Mouse (Mus musculus) neural tube, embryonic 11.5 days (tissue): ENCODE data around the gene Frzb. TPM values are rescaled to one million over a fixed set of nuclear protein-coding genes. Genes with fewer than 3 reads are reported as not detected.

Experiments used
- ATAC-seq: fragments of 200-750 bp; cut with Nextera tagmentation; 2 replicates; pipeline ENCODE4 v1.8.0; 2017; ENCODE audit warnings: moderate number of reproducible peaks, mild to moderate bottlenecking, moderate TSS enrichment, moderate library complexity; ENCODE audit not compliant: insufficient read depth, low FRiP score, low TSS enrichment
- DNase-seq: peaks from one replicate; pipeline ENCODE4 v3.0.0-alpha.2; 2015; ENCODE audit warnings: low spot score
- H3K27ac ChIP-seq: fragments of 300-500 bp; sonication (generic); 2 replicates; pipeline ENCODE4 v1.5.1; 2014; ENCODE audit warnings: low read depth, mild to moderate bottlenecking, low read length
- H3K27me3 ChIP-seq: fragments of 300-500 bp; sonication (generic); 2 replicates; pipeline ENCODE4 v1.6.1; 2014; ENCODE audit warnings: mild to moderate bottlenecking, low read length, mixed read lengths; ENCODE audit not compliant: control insufficient read depth, insufficient read depth
- H3K36me3 ChIP-seq: fragments of 300-500 bp; sonication (generic); 2 replicates; pipeline ENCODE4 v1.6.1; 2014; ENCODE audit warnings: mild to moderate bottlenecking, low read length, moderate library complexity, mixed read lengths; ENCODE audit not compliant: control insufficient read depth, insufficient read depth
- H3K4me1 ChIP-seq: fragments of 300-500 bp; sonication (generic); 2 replicates; pipeline ENCODE4 v1.6.1; 2014; ENCODE audit warnings: low read length, mixed read lengths; ENCODE audit not compliant: control insufficient read depth, insufficient read depth
- H3K4me2 ChIP-seq: fragments of 300-500 bp; sonication (generic); 2 replicates; pipeline ENCODE4 v1.6.1; 2014; ENCODE audit warnings: low read depth, mild to moderate bottlenecking, moderate library complexity
- H3K4me3 ChIP-seq: fragments of 300-500 bp; sonication (generic); 2 replicates; pipeline ENCODE4 v1.5.1; 2014; ENCODE audit warnings: low read depth, low read length
- H3K9ac ChIP-seq: fragments of 300-500 bp; sonication (generic); 2 replicates; pipeline ENCODE4 v1.6.1; 2014; ENCODE audit warnings: mild to moderate bottlenecking, low read length
- H3K9me3 ChIP-seq: fragments of 300-500 bp; sonication (generic); 2 replicates; pipeline ENCODE4 v1.6.1; 2016; ENCODE audit warnings: low read length; ENCODE audit not compliant: control insufficient read depth
- WGBS: fragments of 180-500 bp; shearing (Covaris S2); extraction: QIAGEN DNeasy Blood & Tissue Kit; methylation state at CpG from one replicate; pipeline ENCODE4 v1.1.7; 2014; 5-methylcytosine and 5-hydroxymethylcytosine counted together
- polyA plus RNA-seq: library from polyadenylated mRNA; unstranded; fragments of >200 nt; fragmentation: Nextera tagmentation; extraction: Ambion mirVana; gene quantifications from 2 replicates; pipeline ENCODE4 v1.2.1, GENCODE M21; 2014

Frzb gene
- polyA plus RNA-seq, 1 experiment from 2014 or later, result 54.6 TPM

DNA sequence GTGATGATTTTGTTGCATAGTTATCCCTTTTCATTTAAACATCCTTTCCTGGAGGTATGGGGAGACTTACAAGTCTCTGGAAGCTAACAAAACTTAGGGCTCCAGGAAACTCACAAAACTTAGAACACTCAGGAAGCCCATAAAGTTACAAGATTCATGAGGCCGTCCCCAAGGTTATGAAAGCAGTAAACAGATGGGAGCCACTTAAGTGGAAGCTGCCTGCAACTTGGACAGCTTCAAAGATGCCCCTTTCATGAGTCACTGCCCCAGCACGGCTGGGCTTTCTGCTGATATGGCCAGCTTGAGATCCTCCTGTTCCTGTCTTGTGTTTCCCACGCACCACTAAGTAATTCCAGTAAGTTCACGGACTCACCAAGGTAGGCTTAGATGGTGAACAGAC, 63.0 kb downstream of the Frzb start:
- no peaks in the 10 kb centered on the region for H3K9me3 ChIP-seq
- H3K36me3 ChIP-seq, result no peaks in the 10 kb centered on the region
- H3K27me3 ChIP-seq, result no peaks in the 10 kb centered on the region
- no peak overlapping the region for H3K27ac ChIP-seq
- no peaks in the 10 kb centered on the region for H3K4me1 ChIP-seq
- no peak overlapping the region for H3K4me3 ChIP-seq
- H3K4me2 ChIP-seq, result no peak overlapping the region
- WGBS, result 82% methylated on average over 4 of the region's 4 CpGs
- DNase-seq (no peak), ATAC-seq (no peak)
- H3K9ac ChIP-seq, result no peak overlapping the region

DNA sequence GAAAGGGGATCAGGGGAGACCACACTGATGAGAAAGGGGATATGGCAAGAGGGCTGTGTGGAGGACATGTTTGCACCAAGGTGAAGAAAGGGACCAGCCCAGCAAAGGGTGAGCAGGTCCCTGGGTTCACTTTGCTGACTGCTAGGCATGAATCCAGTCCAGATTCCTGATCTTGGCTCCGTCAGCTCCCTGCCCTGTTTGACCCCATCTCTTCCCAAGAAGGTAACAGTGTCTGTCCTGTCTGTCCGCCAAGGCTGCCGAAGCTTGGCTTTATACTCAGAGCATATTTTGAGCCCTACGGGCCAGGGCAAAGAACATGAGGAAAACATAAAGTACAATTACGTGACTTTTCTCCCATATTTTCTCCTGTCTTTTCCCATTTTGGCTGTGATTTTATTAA, 67.6 kb downstream of the Frzb start:
- Histone ChIP-seq H3K4me3 (no peak overlapping the region), H3K9me3 (no peaks in the 10 kb centered on the region), H3K27ac (no peak overlapping the region), H3K4me1 (no peaks in the 10 kb centered on the region), H3K36me3 (no peaks in the 10 kb centered on the region), H3K9ac (no peak overlapping the region), H3K4me2 (no peak overlapping the region), H3K27me3 (no peaks in the 10 kb centered on the region)
- ATAC-seq (no peak), DNase-seq (no peak)
- WGBS, result 94% methylated on average over 5 of the region's 5 CpGs

DNA sequence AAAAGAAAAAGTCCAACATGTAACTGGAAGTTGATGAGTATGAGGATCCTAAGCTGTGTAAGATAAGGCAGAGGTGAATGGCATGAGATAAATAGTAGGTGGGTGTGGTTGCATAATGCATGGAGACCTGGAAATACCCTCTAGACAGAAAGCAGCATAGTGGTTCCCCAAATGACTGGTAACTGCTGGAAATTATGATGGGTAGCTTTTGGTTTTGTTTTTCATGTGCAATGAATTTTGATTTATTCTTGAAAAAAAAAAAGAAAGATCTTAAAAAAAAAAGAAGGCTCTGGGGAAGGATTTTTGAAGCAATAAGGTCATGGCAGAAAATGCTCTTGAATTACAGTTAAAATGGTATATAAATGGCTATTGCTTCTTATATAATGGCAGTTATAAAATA, 72.5 kb downstream of the Frzb start:
- Histone ChIP-seq H3K9ac (no peak overlapping the region), H3K4me1 (no peaks in the 10 kb centered on the region), H3K9me3 (no peaks in the 10 kb centered on the region), H3K27ac (no peak overlapping the region), H3K4me3 (no peak overlapping the region), H3K36me3 (no peaks in the 10 kb centered on the region), H3K4me2 (no peak overlapping the region), H3K27me3 (no peaks in the 10 kb centered on the region)
- ATAC-seq (no peak), DNase-seq (no peak)

DNA sequence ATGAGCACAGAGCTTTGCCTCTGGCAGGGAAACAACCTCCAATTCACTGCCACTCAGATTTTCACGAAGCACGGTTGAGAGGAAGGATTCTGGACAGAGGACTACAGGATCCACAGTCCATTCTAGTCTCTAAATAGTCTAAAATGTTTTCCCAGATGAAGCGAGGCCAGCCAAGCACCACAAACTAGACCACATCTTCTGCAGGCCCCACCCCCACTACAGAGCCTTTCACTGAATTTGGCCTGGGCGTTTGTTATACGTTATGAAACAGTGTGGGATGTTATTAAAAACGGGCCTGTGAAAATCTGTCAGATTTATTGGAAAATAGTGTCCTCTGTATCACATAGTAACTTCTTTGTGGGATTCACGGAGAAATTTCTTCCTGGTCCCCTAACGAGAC, 76.0 kb downstream of the Frzb start:
- no peak overlapping the region for H3K4me3 ChIP-seq
- H3K9me3 ChIP-seq, result no peaks in the 10 kb centered on the region
- WGBS, result 84% methylated on average over 8 of the region's 8 CpGs
- ATAC-seq, result no peak
- no peak overlapping the region for H3K27ac ChIP-seq
- no peak for DNase-seq
- no peaks in the 10 kb centered on the region for H3K4me1 ChIP-seq
- H3K27me3 ChIP-seq, result no peaks in the 10 kb centered on the region
- no peak overlapping the region for H3K9ac ChIP-seq
- H3K36me3 ChIP-seq, result no peaks in the 10 kb centered on the region
- no peak overlapping the region for H3K4me2 ChIP-seq

Other genes starting within 250 kb of the Frzb start
- not detected in 2 replicates for gene Prdx6b, start 155.2 kb downstream of the Frzb start, polyA plus RNA-seq
- 96.0 and 96.6 TPM in 2 replicates for gene Dnajc10, start 132.2 kb downstream of the Frzb start, polyA plus RNA-seq
- 73.2 and 74.0 TPM in 2 replicates for gene Nckap1, start 133.8 kb upstream of the Frzb start, polyA plus RNA-seq
- gene Dusp19, start 169.4 kb upstream of the Frzb start, polyA plus RNA-seq, result 18.1 and 19.0 TPM in 2 replicates
- gene Nup35, start 169.6 kb upstream of the Frzb start, polyA plus RNA-seq, result 67.9 and 69.3 TPM in 2 replicates